Mouse (Mus musculus) cerebellum, postnatal 14 days (tissue): ENCODE measurements around the gene Atp1a4.
"Not testable (repeated sequence)": the region's sequence is repeated elsewhere in the genome, so short reads cannot be mapped to it uniquely, and the experiment has no call there.

ENCODE experiments used
- DNase-seq, 2 experiments: peaks; one replicate each; pipeline ENCODE4 v3.0.0; 2021; ENCODE audit warnings: mixed read lengths in 2 of 2

The Atp1a4 gene

DNA sequence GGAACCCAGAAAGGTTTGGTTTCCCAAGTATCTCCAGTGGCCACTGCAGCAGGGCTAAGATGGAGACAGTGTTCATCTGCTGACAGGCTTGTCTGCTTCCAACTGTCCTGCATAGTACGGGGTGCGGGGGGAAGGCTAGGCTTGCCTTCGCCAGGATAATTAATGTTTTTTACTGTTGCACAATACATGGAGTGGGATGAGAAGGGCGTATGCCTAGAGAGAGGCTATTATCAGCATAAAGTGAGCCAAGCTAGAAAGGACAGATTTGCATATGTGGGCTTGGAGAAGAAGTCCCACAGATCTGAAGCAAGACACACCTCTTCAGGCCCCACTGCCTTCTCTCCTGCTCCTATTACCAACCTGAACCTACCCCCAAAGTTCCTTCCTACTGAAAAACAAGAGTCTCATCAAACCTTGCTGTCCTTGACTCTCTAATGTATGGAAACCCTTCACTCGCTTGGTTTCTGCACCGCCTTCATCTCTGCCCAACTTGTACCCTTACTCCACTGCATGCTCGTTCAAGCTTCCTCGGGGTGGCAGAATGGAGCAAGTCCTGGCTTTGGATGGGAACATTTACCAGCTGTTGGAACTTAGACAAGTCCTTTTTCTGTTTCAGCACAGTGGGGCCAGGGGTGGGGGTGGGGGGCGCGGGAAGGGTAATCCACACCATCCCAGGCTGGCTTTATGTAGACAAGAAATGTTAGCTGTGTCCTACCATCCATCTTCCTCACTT, 23.5 kb upstream of the Atp1a4 start:
- DNase-seq: no peak

- DNase-seq: no peak
Measured at GRCm38 (mm10) chr1:172279768-172280509, 21.7 kb upstream of the Atp1a4 start.

DNA sequence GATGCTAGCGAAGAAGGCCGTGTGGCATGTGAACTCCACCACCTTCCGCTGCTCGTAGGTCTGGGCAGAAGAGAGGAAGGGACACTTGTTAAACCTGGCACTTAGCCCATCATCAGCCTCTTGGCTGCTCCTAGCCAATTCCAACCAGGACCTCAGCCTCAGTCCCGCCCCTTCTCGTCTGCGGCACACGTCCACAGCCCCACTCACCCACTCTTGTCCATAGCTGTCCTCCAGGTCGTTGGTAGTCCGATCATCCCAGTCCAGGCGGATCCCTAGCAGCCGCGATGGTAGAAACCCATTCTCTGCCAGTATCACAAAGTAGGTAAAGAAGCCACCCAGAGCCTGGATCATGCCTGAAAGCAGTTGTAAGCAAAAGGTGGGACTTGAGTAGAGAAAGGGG, 20.1 kb upstream of the Atp1a4 start:
- no peak for DNase-seq

- no peak for DNase-seq
Measured at GRCm38 (mm10) chr1:172277172-172277571, 19.0 kb upstream of the Atp1a4 start.

GRCm38 (mm10) chr1:172274547-172274946, 16.3 kb upstream of the Atp1a4 start:
- no peak for DNase-seq

- DNase-seq: peak; percentile 29 to 35
Measured at GRCm38 (mm10) chr1:172274116-172274515, 15.9 kb upstream of the Atp1a4 start.

DNA sequence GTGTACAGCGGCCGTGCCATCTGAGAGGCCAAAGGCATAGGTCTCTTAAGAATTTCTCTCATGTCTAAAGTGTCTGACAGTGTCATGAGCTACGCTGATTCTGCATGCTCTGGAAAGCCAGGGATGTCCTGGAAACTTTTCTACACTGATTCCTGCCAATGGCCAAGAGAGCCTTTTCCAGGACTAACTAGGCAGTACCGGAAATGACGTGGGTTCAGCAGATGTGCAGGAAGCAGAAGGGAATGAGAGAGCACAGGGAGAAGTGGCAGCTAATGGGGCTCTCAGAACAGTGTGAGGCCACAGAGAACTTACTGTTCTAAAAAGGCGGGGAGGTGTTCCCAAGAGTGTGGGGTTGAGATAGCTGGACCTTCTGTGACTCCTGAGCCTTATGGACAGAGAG, 15.2 kb upstream of the Atp1a4 start:
- no peak for DNase-seq

GRCm38 (mm10) chr1:172271765-172272164, 13.6 kb upstream of the Atp1a4 start:
- DNase-seq: no peak

DNA sequence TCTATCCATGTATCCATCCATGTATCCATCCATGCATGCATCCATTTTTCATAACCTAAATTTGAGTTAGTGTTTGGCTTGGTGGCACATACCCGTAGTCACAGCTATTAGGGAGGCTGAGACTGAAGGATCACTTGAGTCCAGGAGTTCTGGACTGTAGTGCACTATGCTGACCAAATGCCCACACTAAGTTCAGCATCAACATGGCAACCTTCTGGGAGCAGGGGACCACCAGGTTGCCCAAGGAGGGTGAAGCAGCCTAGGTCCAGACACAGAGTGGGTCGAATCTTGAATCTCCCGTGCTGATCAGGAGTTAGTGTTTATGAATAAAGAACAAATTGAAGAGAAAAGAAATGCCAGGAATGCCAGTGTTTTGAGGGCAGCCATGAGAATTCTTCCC, 13.0 kb upstream of the Atp1a4 start:
- DNase-seq: no peak

- DNase-seq: no peak
Measured at GRCm38 (mm10) chr1:172261477-172262078, 3.4 kb upstream of the Atp1a4 start, which contains the start of gene Igsf8. Gene Igsf8, plus strand, starts transcription at chr1:172261641.

DNA sequence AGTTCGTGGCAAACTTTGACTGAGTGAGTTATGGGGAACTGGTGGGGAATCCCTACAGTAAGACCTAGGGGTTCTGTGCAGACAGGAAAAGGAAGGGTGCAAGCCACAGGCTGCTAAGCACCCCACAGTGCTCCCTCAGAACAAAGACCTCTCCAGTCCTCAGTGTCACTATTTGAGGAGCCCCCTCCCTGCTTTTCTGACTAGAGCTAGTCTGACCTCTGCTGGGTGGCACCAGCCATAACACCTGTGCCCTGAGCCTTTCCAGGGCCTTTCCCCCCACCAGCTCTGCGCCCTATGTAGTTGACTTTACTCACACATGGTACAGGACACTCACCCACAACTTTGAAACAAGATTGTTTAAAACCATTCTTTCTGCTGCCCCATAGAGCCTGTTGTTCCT, 10.5 kb downstream of the Atp1a4 start:
- peak; percentile 50 to 52 for DNase-seq

- no peak for DNase-seq
Measured at GRCm38 (mm10) chr1:172247216-172247615, 11.0 kb downstream of the Atp1a4 start.

- not testable (repeated sequence) for DNase-seq
Measured at GRCm38 (mm10) chr1:172244645-172245044, 13.6 kb downstream of the Atp1a4 start.

DNA sequence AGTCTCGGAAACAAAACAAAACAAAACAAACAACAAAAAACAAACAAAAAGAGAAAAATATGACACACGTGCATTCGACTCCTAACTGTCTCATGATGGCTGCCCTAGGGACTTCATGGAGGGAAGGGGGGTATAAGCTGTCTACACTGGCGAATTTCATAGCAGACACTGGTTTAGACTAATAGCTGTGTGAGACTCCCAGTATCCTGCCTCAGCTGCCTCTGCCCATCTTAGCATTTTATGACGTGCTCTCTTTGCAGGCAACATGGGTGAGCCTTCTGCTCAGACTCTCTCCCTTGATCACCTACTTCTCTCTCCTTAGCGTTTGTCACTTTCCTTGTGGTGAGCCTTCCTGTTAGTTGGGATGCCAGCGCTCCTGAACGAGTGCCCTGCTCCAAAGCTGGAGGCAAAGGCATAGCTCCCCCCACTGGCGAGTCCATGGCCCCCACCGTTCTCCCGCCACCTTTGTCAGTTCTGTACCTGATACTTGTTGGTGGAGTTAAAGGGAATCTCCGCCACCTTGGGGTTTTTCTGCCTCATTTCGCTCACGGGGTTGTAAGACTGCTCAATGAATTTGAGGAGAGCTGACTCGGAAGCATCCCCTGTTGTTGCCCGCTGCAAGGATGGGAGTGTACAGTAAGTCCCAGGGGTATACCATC, 14.5 kb downstream of the Atp1a4 start:
- peak; percentile 44 to 61 for DNase-seq

DNA sequence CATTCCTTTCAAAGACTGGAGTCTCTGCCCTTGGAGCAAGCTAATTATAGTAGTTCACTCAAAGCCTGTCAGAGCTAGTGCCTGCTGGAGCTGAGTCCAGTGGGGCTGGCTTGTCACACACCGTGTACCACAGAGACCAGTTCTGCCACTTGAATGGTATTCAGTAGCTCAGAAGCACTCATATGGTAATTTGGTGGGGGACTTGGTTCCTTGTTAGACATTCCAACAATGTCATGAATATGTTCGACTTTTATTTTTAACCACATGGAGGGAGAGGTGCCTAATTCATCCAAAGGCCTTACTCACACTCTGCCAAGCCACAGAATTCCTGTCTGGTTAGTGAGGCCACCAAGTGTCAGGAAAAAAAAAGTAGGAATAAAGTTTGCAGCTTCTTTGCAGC, 15.8 kb downstream of the Atp1a4 start:
- no peak for DNase-seq

GRCm38 (mm10) chr1:172240945-172241708, 17.1 kb downstream of the Atp1a4 start:
- DNase-seq: no peak

- DNase-seq: no peak
Measured at GRCm38 (mm10) chr1:172229215-172229614, 29.0 kb downstream of the Atp1a4 start.

DNA sequence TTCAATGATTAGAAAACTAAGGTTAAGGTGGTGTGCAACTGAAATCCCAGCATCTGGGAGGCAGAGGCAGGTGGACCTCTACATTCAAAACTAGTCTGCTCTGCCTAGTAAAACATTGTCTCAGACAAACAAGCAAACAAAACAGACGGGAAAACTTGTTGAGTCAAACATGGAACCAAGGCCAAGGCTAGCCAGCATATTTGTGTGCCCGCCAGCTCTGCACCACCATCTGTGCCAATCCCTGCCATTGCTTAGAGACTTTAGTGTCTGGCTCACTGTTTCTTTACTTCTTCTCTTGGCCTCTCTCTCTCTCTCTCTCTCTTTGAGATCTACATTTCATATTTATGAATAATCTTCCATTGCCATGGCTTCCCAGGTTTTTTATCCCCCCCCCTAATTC, 30.0 kb downstream of the Atp1a4 start:
- DNase-seq: peak; percentile 71 to 75

GRCm38 (mm10) chr1:172221297-172222063, 36.7 kb downstream of the Atp1a4 start:
- DNase-seq: no peak

DNA sequence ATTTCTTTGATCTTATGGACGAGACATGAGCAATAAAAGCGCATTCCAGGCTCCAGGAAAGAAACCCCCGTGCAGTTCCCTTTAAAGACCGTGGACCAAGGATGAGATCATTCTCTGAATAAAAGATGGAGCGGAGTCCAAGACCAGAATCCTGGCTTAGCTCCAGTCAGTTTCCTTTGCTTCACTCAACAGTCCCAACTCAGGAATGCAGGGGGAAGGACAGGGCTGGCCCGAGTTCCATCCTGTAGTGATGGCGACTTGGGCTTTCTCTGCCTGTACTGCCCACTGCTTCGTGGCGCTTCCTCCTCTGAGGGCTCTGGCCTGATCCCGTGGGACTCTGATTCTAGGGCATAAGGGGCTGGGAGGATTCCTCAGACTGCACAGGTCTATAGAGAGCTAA, 37.8 kb downstream of the Atp1a4 start:
- peak; percentile 45 to 56 for DNase-seq
